Mouse (Mus musculus) kidney, adult 2 months (tissue): ENCODE results near the gene Slc23a2.

ENCODE experiments used
- CTCF ChIP-seq: fragments of 200-500 bp; conservative IDR thresholded peaks from 2 replicates; pipeline ENCODE4 v1.5.1; 2011; ENCODE audit warnings: low read depth, mild to moderate bottlenecking, control low read depth, low read length, moderate library complexity, mixed read lengths; ENCODE audit not compliant: insufficient read depth, insufficient read length
- POLR2A ChIP-seq: fragments of 200-500 bp; IDR thresholded peaks from one replicate; pipeline ENCODE4 v1.6.1; 2011; ENCODE audit warnings: low read depth, low read length, control low read depth

- TF ChIP-seq POLR2A, result no peak
- TF ChIP-seq CTCF, result no peak
Measured at GRCm38 (mm10) chr2:132129247-132129646, 15.7 kb downstream of the Slc23a2 start.
